Mouse (Mus musculus) small intestine, adult 2 months (tissue): ENCODE measurements around the gene Tuft1. TPM values are rescaled to one million over a fixed set of nuclear protein-coding genes. Genes with fewer than 3 reads are reported as not detected.
"Not testable (repeated sequence)": the region's sequence is repeated elsewhere in the genome, so short reads cannot be mapped to it uniquely, and the experiment has no call there.

Source experiments
- H3K27ac ChIP-seq: fragments of 200-500 bp; 2 replicates; pipeline ENCODE4 v1.5.1; 2012; ENCODE audit warnings: low read depth, low read length, control low read depth, inconsistent platforms; ENCODE audit not compliant: insufficient read depth
- H3K27me3 ChIP-seq: fragments of 200-500 bp; 2 replicates; pipeline ENCODE4 v1.6.1; 2012; ENCODE audit warnings: mild to moderate bottlenecking, moderate library complexity, low read length, inconsistent platforms; ENCODE audit not compliant: control insufficient read depth, insufficient read depth
- H3K36me3 ChIP-seq: fragments of 200-500 bp; 2 replicates; pipeline ENCODE4 v1.6.1; 2012; ENCODE audit warnings: mild to moderate bottlenecking, low read length, control low read depth, inconsistent platforms; ENCODE audit not compliant: control insufficient read depth, insufficient read depth
- H3K4me1 ChIP-seq: fragments of 200-500 bp; 2 replicates; pipeline ENCODE4 v1.6.1; 2012; ENCODE audit warnings: low read length, inconsistent platforms, mixed read lengths; ENCODE audit not compliant: control insufficient read depth, insufficient read depth, insufficient read length
- H3K4me3 ChIP-seq: fragments of 200-500 bp; 2 replicates; pipeline ENCODE4 v1.5.1; 2012; ENCODE audit warnings: low read depth, mild to moderate bottlenecking, control low read depth, inconsistent platforms, low read length, moderate library complexity
- CTCF ChIP-seq: fragments of 200-500 bp; IDR thresholded peaks from 2 replicates; pipeline ENCODE4 v1.5.1; 2012; ENCODE audit warnings: low read depth, mild to moderate bottlenecking, control low read depth, inconsistent platforms, low read length, moderate library complexity, mixed read lengths; ENCODE audit not compliant: insufficient replicate concordance, insufficient read length; ENCODE audit errors: extremely low read depth
- POLR2A ChIP-seq: fragments of 200-500 bp; IDR thresholded peaks from 2 replicates; pipeline ENCODE4 v1.6.1; 2012; ENCODE audit warnings: low read depth, mild to moderate bottlenecking, control low read depth, inconsistent platforms, low read length, moderate library complexity
- WGBS: fragments of 180-500 bp; shearing (Covaris S2); methylation state at CpG from one replicate; pipeline ENCODE4 v1.1.7; 2018; 5-methylcytosine and 5-hydroxymethylcytosine counted together
- polyA plus RNA-seq: library from polyadenylated mRNA; depleted of rRNA; stranded (reverse); fragments of >200 nt; gene quantifications from 2 replicates; pipeline ENCODE4 v1.2.3, GENCODE M21; 2012

The Tuft1 gene
- polyA plus RNA-seq, 1 experiment, result 47.4 TPM

GRCm38 (mm10) chr3:94690616-94691247, 32.1 kb upstream of the Tuft1 start:
- Histone ChIP-seq H3K4me3 (no peak overlapping the region), H3K36me3 (no peaks in the 10 kb centered on the region), H3K27ac (no peak overlapping the region), H3K27me3 (no peaks in the 10 kb centered on the region), H3K4me1 (peaks cover 17% of the 10 kb centered on the region)
- TF ChIP-seq CTCF (no peak), POLR2A (no peak)

- not testable (repeated sequence) for H3K27me3 ChIP-seq, H3K27ac ChIP-seq, H3K4me3 ChIP-seq, H3K36me3 ChIP-seq
- WGBS, result 43% methylated on average over 6 of the region's 6 CpGs
- peaks cover 17% of the 10 kb centered on the region for H3K4me1 ChIP-seq
Measured at GRCm38 (mm10) chr3:94690162-94690561, 31.5 kb upstream of the Tuft1 start.

GRCm38 (mm10) chr3:94689195-94689594, 30.5 kb upstream of the Tuft1 start:
- not testable (repeated sequence) for H3K36me3 ChIP-seq, H3K27ac ChIP-seq, H3K27me3 ChIP-seq, H3K4me3 ChIP-seq
- peaks cover 17% of the 10 kb centered on the region for H3K4me1 ChIP-seq
- 50% methylated on average over 1 of the region's 1 CpGs for WGBS

- not testable (repeated sequence) for H3K27me3 ChIP-seq, H3K4me3 ChIP-seq, H3K36me3 ChIP-seq, H3K27ac ChIP-seq
- peaks cover 16% of the 10 kb centered on the region for H3K4me1 ChIP-seq
- 78% methylated on average over 3 of the region's 3 CpGs for WGBS
Measured at GRCm38 (mm10) chr3:94688698-94689097, 30.0 kb upstream of the Tuft1 start.

GRCm38 (mm10) chr3:94685989-94686772, 27.5 kb upstream of the Tuft1 start:
- not testable (repeated sequence) for H3K36me3 ChIP-seq, H3K27me3 ChIP-seq, H3K4me1 ChIP-seq, H3K27ac ChIP-seq, H3K4me3 ChIP-seq
- 90% methylated on average over 8 of the region's 8 CpGs for WGBS

- Histone ChIP-seq H3K36me3 (no peaks in the 10 kb centered on the region), H3K27me3 (no peaks in the 10 kb centered on the region), H3K4me1 (peaks cover 7% of the 10 kb centered on the region; the same call in 1 of the 2 replicates), H3K27ac (no peak overlapping the region), H3K4me3 (no peak overlapping the region)
- WGBS, result 82% methylated on average over 6 of the region's 6 CpGs
- TF ChIP-seq POLR2A (no peak), CTCF (no peak)
Measured at GRCm38 (mm10) chr3:94683646-94684045, 25.0 kb upstream of the Tuft1 start.

- Histone ChIP-seq H3K27ac (no peak overlapping the region), H3K4me1 (peaks cover 7% of the 10 kb centered on the region; the same call in 1 of the 2 replicates), H3K27me3 (no peaks in the 10 kb centered on the region), H3K36me3 (no peaks in the 10 kb centered on the region), H3K4me3 (peak overlapping the region; percentile 33; the same call in 1 of the 2 replicates)
- TF ChIP-seq CTCF (no peak), POLR2A (no peak)
- 33% methylated on average over 16 of the region's 16 CpGs for WGBS
Measured at GRCm38 (mm10) chr3:94680783-94681182, 22.1 kb upstream of the Tuft1 start.

- not testable (repeated sequence) for H3K4me3 ChIP-seq, H3K36me3 ChIP-seq, H3K27me3 ChIP-seq, H3K27ac ChIP-seq, H3K4me1 ChIP-seq
- WGBS, result 73% methylated on average over 12 of the region's 12 CpGs
Measured at GRCm38 (mm10) chr3:94680032-94680431, 21.4 kb upstream of the Tuft1 start.
